Comparison of ENCODE assay signal across 9 mouse cellular contexts in the genomic region with DNA sequence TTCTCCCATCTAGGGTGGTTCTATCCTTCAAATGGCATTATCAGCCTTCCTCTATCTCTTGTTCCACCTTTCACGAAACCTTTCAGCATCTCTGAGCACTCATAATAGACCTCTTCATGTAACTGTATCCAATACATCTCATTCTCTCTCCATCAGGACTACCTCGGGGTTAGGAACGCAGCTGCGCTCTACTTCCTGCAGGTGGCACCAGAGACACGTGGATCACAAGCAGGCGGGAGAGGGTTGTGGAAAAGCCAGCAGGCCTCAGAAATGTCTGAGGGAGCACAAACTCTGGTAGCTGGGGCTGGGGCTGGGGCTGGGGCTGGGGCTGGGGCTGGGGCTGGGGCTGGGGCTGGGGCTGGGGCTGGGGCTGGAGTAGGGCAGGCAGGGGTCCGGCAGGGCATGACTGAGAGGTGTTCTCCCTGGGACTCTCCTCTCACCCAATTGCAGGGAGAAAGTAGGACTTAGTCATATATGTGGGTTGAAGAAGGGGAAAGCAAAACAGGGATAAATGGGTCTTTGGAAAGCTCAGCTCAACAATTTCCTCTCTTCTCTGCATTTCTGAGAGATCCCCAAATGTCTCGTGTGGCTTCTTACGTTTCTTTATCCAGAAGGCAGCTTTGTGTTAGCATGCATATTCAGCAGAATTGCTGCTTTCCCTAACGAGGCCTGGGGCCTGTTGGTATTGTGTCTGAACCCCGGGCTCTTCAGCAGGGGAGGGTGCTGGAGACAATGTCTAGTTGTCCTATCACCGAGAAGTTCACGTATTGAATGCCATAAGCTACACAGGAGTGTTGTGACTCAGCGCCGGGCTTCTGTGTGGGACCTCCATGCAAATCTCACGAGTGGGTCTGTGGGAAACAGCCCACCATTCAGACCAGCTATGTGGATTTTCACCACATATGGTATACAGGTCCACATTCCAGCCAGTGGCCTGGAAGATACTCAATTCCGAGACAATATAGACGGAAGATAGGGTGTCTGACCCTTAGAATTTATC. TPM values are rescaled to one million over a fixed set of nuclear protein-coding genes. Genes with fewer than 3 reads are reported as not detected.
DNase-seq lines count a peak whose midpoint lies in the region; ATAC-seq lines count a peak whose summit lies in the region.
"Had no signal": no experiment of that assay in that cellular context is flagged by ENCODE, and none has a peak within 500 bp of the region (broad histone marks: within the 10 kb centered on the region; RNA-seq: fewer than 3 reads in every experiment).

No protein-coding gene starts in this region.

- peak; percentile 91 for ATAC-seq in forebrain, embryonic 14.5 days
- peak; percentile 76 for ATAC-seq in lung, embryonic 16.5 days (ENCODE audit: low read depth)

- 26% methylated on average over 18 of the region's 18 CpGs for WGBS in forebrain, embryonic 14.5 days
- 55% methylated on average over 18 of the region's 18 CpGs for WGBS in lung, embryonic 16.5 days

- no peaks in the 10 kb centered on the region for H3K4me1 ChIP-seq in forebrain, embryonic 14.5 days (ENCODE audit: control insufficient read depth, insufficient read depth, low read length)
- peaks cover 7% of the 10 kb centered on the region for H3K4me1 ChIP-seq in lung, embryonic 16.5 days (replicated peaks; ENCODE audit: control insufficient read depth, insufficient read depth, low read length)

- no peaks in the 10 kb centered on the region for H3K9me3 ChIP-seq in forebrain, embryonic 14.5 days (replicated peaks; ENCODE audit: control insufficient read depth, low read length)
- no peaks in the 10 kb centered on the region for H3K9me3 ChIP-seq in lung, embryonic 16.5 days (ENCODE audit: control insufficient read depth, low read length)

- H3K27me3 ChIP-seq in forebrain, embryonic 14.5 days (replicated peaks; ENCODE audit: control insufficient read depth, insufficient read depth, low read length) = no peaks in the 10 kb centered on the region
- H3K27me3 ChIP-seq in lung, embryonic 16.5 days (ENCODE audit: control insufficient read depth, insufficient read depth, low read depth, low read length) = no peaks in the 10 kb centered on the region

- H3K9ac ChIP-seq in forebrain, embryonic 14.5 days (ENCODE audit: low read length) = no peak overlapping the region
- H3K9ac ChIP-seq in lung, embryonic 16.5 days (ENCODE audit: low read length) = no peak overlapping the region

- intact Hi-C loops in heart, postnatal 36 days (cut with DNase I) = loop anchor here (5.0 kb wide), 4 partner anchors 43 to 597 kb away; partner anchors contain the start of genes Gzmk and Snx18

- no peak overlapping the region for H3K4me2 ChIP-seq in forebrain, embryonic 14.5 days (ENCODE audit: low read length)
- H3K4me2 ChIP-seq in lung, embryonic 16.5 days (ENCODE audit: low read depth, low read length) = no peak overlapping the region

- H3K4me3 ChIP-seq in forebrain, embryonic 14.5 days (ENCODE audit: low read depth, low read length) = no peak overlapping the region
- no peak overlapping the region for H3K4me3 ChIP-seq in lung, embryonic 16.5 days (ENCODE audit: low read length)

- DNase-seq in ES-CJ7 (ENCODE audit: low read depth, low spot score) = peak; percentile 79
- DNase-seq in c-Kit-positive CD71-positive TER-119-positive erythroid progenitor cells, embryonic 14.5 days (ENCODE audit: low spot score) = peak; percentile 49
- DNase-seq in forebrain, embryonic 14.5 days (ENCODE audit: low spot score) = peak; percentile 92
- DNase-seq in heart, postnatal 36 days = peak; percentile 76 to 77
- DNase-seq in layer of hippocampus, adult 11-12 months (ENCODE audit: low spot score) = peak; percentile 87
- peak; percentile 66 for DNase-seq in ovary, postnatal 14 days (ENCODE audit: low spot score)
- peak; percentile 59 to 63 for DNase-seq in thymus, postnatal 36 days

- no peak overlapping the region for H3K27ac ChIP-seq in forebrain, embryonic 14.5 days (ENCODE audit: low read depth, low read length)
- H3K27ac ChIP-seq in lung, embryonic 16.5 days (ENCODE audit: low read length) = no peak overlapping the region

- H3K36me3 ChIP-seq in forebrain, embryonic 14.5 days (ENCODE audit: control insufficient read depth, insufficient read depth, low read length) = no peaks in the 10 kb centered on the region
- H3K36me3 ChIP-seq in lung, embryonic 16.5 days (ENCODE audit: control insufficient read depth, insufficient read depth, low read length) = no peaks in the 10 kb centered on the region

RNA-seq across cellular contexts. Expression of gene BC067074, which starts 22.9 kb away (rescaled TPM):
- polyA plus RNA-seq in forebrain, embryonic 14.5 days (2014; fragmentation: Nextera tagmentation; extraction: Ambion mirVana) = 0.52 TPM in 2 replicates
- 1 to 10 TPM; 1.7 to 2.4 TPM for total RNA-seq in heart, postnatal 36 days (2021)
- 5.9 and 6.3 TPM in 2 replicates for polyA plus RNA-seq in lung, embryonic 16.5 days (2015; fragmentation: Nextera tagmentation; extraction: Ambion mirVana)

RNA-seq across cellular contexts. Expression of gene Gzmk, which starts 44.4 kb away (rescaled TPM):
- not detected in 2 replicates for polyA plus RNA-seq in forebrain, embryonic 14.5 days (2014; fragmentation: Nextera tagmentation; extraction: Ambion mirVana)
- total RNA-seq in heart, postnatal 36 days (2021) = not detected
- not detected in 2 replicates for polyA plus RNA-seq in lung, embryonic 16.5 days (2015; fragmentation: Nextera tagmentation; extraction: Ambion mirVana)
- polyA plus RNA-seq: liver, embryonic 16.5 days had no signal
